Mouse (Mus musculus): Measurements from ENCODE around the gene Wdr25. TPM values are rescaled to one million over a fixed set of nuclear protein-coding genes. Genes with fewer than 3 reads are reported as not detected.
A peak's percentile ranks its signal among the peaks of the same experiment; 100 is the strongest.

The Wdr25 gene
- total and polyA plus RNA-seq, 3 experiments = 8.7 to 10.8 TPM; not detected in 1

- H3K9ac ChIP-seq (ENCODE audit: control insufficient read depth, low read depth, low read length, poor library complexity, severe bottlenecking) = no peak overlapping the region
- no peak for DNase-seq (ENCODE audit: low read depth, low spot score)
- TF ChIP-seq MYB (IDR thresholded peaks at IDR 0.05; ENCODE audit: low read depth, low read length) (no peak), POLR2AphosphoS5 (IDR thresholded peaks at IDR 0.05; ENCODE audit: borderline replicate concordance, low read depth, low read length) (no peak), TCF12 (IDR thresholded peaks at IDR 0.05; ENCODE audit: low read depth, low read length) (no peak), SMC3 (IDR thresholded peaks at IDR 0.05; ENCODE audit: low read depth, low read length) (no peak), POLR2AphosphoS2 (IDR thresholded peaks at IDR 0.05; ENCODE audit: low read length) (no peak), USF1 (IDR thresholded peaks at IDR 0.05; ENCODE audit: low read depth, low read length) (no peak), GABPA (IDR thresholded peaks at IDR 0.05; ENCODE audit: low read depth, low read length) (no peak), NELFE (IDR thresholded peaks at IDR 0.05; ENCODE audit: low read depth, low read length) (no peak), MAZ (IDR thresholded peaks at IDR 0.05; ENCODE audit: low read depth, low read length) (no peak), EP300 (IDR thresholded peaks at IDR 0.05; ENCODE audit: low read depth in 1 of 2, low read length in 2 of 2) (no peak), TAL1 (IDR thresholded peaks at IDR 0.05; ENCODE audit: low read length) (no peak), MEF2A (IDR thresholded peaks at IDR 0.05; ENCODE audit: extremely low read depth, insufficient replicate concordance, low read depth, low read length, poor library complexity, severe bottlenecking) (no peak), MAX (IDR thresholded peaks at IDR 0.05; ENCODE audit: low read length) (no peak), MYC (IDR thresholded peaks at IDR 0.05; ENCODE audit: low read depth, low read length) (no peak), USF2 (IDR thresholded peaks at IDR 0.05; ENCODE audit: borderline replicate concordance in 1 of 2, insufficient read depth in 1 of 2, low read depth in 1 of 2, low read length in 2 of 2) (no peak), ETS1 (IDR thresholded peaks at IDR 0.05; ENCODE audit: low read depth, low read length) (no peak)
- no peaks in the 10 kb centered on the region for H3K9me3 ChIP-seq (replicated peaks; ENCODE audit: insufficient read depth, low read length)
- no peaks in the 10 kb centered on the region for H3K36me3 ChIP-seq (ENCODE audit: control insufficient read depth in 1 of 2, insufficient read depth in 2 of 2, low read length in 2 of 2)
- H3K27ac ChIP-seq (ENCODE audit: control insufficient read depth, low read depth, low read length) = no peak overlapping the region
- H3K79me2 ChIP-seq (ENCODE audit: control insufficient read depth, insufficient read depth, low read length, poor library complexity) = no peaks in the 10 kb centered on the region
- no peaks in the 10 kb centered on the region for H3K4me1 ChIP-seq (ENCODE audit: control insufficient read depth in 1 of 2, insufficient read depth in 2 of 2, low read length in 2 of 2)
- H3K4me3 ChIP-seq (ENCODE audit: control insufficient read depth in 1 of 2, insufficient read depth in 1 of 2, low read depth in 2 of 2, low read length in 2 of 2) = no peak overlapping the region
- no peaks in the 10 kb centered on the region for H3K27me3 ChIP-seq (ENCODE audit: control insufficient read depth in 1 of 2, insufficient read depth in 2 of 2, low read length in 2 of 2)
Measured at GRCm38 (mm10) chr12:109039311-109039710, 145.9 kb downstream of the Wdr25 start.

- H3K4me1 ChIP-seq (ENCODE audit: control insufficient read depth in 1 of 2, insufficient read depth in 2 of 2, low read length in 2 of 2) = no peaks in the 10 kb centered on the region
- no peaks in the 10 kb centered on the region for H3K79me2 ChIP-seq (ENCODE audit: control insufficient read depth, insufficient read depth, low read length, poor library complexity)
- H3K9me3 ChIP-seq (replicated peaks; ENCODE audit: insufficient read depth, low read length) = no peaks in the 10 kb centered on the region
- no peak for DNase-seq (ENCODE audit: low read depth, low spot score)
- H3K36me3 ChIP-seq (ENCODE audit: control insufficient read depth in 1 of 2, insufficient read depth in 2 of 2, low read length in 2 of 2) = no peaks in the 10 kb centered on the region
- H3K9ac ChIP-seq (ENCODE audit: control insufficient read depth, low read depth, low read length, poor library complexity, severe bottlenecking) = no peak overlapping the region
- H3K27me3 ChIP-seq (ENCODE audit: control insufficient read depth in 1 of 2, insufficient read depth in 2 of 2, low read length in 2 of 2) = no peaks in the 10 kb centered on the region
- no peak overlapping the region for H3K4me3 ChIP-seq (ENCODE audit: control insufficient read depth in 1 of 2, insufficient read depth in 1 of 2, low read depth in 2 of 2, low read length in 2 of 2)
- TF ChIP-seq CTCF (IDR thresholded peaks at IDR 0.05 in 2 of 3, conservative IDR thresholded peaks at IDR 0.05 in 1 of 3; ENCODE audit: control insufficient read depth in 1 of 3, insufficient read depth in 1 of 3, low read depth in 2 of 3, low read length in 3 of 3, poor library complexity in 1 of 3, severe bottlenecking in 1 of 3) = peak in 1 of 3 experiments; percentile 4; a peak in 1 of 6 replicates
- no peak for TF ChIP-seq TBP (IDR thresholded peaks at IDR 0.05; ENCODE audit: low read depth, low read length)
- no peak for TF ChIP-seq ZMIZ1 (IDR thresholded peaks at IDR 0.05; ENCODE audit: low read depth, low read length)
- no peak for TF ChIP-seq ZC3H11A (IDR thresholded peaks at IDR 0.05; ENCODE audit: low read depth, low read length)
- no peak overlapping the region for H3K27ac ChIP-seq (ENCODE audit: control insufficient read depth, low read depth, low read length)
Measured at GRCm38 (mm10) chr12:109044497-109044896, 151.1 kb downstream of the Wdr25 start.
